Mouse (Mus musculus) kidney, postnatal 25 days (tissue): ENCODE results near the gene Alk.
A peak's percentile ranks its signal among the peaks of the same experiment; 100 is the strongest.

Experiments used
- DNase-seq, 2 experiments: peaks; one replicate each; pipeline ENCODE4 v3.0.0; 2021; ENCODE audit warnings: mixed read lengths in 2 of 2

Alk gene

DNA sequence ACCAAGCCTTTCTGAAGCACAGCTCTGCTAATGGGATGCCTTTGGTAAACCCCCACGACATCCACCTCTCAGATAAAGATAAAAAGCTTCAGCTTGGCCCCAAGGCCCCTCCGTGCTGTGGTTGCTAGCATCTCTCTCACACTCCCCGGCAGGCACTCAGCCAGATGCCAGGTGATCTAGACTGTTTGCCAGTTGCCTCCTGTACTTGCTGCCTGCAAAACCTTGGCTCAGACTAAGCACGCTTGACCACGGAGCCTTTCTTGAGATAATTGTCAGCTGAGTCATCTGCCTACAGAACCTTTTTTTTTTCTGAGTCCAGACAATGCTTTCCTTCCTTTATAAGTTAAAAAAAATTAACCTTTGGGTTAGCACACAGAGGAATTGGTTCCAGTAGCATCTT is 486.1 kb downstream of the Alk start:
- peak; percentile 25 to 40 for DNase-seq

DNA sequence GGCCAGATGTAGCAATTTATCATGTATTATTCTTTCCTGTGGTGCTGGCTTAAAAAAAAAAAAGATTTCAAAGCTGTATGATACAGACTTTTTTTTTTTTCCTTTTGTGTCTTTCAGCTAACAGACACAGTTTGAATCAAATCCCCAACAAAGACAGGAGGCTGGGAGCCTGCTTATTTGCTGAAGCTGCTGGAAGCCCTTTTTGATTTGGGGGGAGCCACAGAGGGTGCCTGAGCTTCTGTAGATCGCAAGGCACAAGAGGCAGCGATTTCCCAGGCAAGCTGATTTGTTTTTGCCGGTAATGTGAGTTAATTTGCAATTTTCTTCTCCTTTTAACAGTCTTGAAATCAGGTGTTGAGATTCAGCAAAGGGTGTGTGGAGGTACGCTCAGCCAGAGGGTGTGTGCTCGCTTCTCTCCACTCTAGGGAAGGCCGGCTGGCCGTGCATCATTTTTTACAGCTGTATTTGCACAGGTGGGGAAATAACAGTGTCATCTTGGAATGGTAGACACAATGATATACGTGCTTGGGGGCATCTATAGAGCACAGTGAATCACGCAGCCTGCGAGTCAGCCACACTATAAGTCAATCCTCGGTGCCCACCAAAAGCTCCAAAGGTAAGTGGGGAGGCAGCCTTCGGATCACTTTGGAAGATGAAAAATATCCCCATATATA is 489.0 kb downstream of the Alk start:
- DNase-seq: no peak

DNA sequence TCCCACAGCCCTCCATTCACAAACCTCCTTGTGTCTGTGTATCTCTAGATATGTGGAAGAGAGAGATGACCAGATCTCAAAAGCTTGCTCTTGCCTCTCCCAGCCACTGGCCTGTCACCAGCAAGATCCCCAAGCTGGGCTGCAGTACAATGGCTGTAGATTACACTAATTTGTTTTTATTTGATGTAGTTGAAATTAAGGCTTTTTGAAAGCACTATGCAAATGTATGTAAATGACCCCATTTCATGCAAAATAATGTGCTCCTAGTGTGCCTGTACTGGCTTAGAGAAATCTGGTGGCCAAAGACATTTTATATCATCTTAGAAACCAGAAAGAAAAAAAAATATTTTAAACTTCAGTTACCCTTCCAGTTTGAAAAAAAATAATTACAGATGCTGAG is 492.4 kb downstream of the Alk start:
- no peak for DNase-seq

DNA sequence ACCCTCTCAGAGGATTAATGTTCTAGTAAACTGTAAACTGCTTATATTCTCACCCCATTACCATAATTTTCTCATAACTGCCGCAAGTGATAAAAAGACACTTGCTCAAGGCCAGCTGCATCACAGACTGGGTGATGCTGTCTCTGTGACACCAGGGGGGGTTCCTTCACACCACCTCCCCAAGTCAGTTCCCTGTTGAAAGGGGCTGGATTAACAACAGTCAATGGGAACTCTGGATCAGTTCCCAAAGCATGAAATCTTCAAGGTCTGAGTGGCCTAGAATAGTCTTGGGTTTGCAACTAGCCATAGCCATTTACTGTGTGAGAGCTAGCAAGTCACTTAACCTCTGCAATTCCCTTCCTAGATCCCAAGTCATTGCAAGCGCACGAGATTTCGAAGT is 492.9 kb downstream of the Alk start:
- no peak for DNase-seq

DNA sequence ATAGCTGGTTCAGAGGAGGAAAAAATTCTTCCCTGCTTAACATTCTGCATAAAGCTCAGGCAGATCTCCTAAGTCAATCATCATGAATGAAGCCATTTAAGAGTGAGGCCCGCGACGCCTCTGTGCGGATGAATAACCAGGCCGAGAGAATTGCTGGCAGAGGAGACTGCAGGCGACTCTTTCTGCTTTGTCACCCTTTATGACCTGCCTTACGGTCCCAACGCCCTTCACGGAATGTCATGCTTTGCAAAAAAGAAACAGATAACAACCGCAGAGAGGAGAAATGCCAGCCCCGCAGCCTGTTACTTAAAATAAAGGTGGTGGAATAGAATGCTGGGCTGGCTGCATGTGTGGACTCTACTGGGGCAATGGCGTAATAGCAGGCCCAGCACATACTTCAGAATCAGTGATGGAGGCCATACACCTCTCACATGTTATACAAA is 517.1 kb downstream of the Alk start:
- DNase-seq: no peak

DNA sequence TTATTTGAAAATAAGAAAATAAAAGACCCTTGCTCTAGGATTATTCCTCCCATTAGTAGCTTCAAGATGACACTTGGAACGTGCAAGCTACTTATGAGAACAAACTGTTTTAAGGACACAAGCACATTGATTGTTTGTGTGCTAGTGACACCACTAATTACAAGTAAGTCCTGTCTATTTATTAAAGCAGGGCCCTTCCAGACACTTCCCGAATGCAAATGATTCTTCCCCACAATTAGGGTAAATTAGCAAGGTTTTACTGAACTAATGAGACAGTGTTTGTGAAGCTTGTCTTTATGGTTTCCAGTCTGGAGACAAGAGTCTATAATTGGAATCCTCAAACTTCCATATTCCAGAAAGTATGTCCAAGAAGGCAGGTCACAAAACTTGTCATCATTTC is 523.0 kb downstream of the Alk start:
- no peak for DNase-seq

DNA sequence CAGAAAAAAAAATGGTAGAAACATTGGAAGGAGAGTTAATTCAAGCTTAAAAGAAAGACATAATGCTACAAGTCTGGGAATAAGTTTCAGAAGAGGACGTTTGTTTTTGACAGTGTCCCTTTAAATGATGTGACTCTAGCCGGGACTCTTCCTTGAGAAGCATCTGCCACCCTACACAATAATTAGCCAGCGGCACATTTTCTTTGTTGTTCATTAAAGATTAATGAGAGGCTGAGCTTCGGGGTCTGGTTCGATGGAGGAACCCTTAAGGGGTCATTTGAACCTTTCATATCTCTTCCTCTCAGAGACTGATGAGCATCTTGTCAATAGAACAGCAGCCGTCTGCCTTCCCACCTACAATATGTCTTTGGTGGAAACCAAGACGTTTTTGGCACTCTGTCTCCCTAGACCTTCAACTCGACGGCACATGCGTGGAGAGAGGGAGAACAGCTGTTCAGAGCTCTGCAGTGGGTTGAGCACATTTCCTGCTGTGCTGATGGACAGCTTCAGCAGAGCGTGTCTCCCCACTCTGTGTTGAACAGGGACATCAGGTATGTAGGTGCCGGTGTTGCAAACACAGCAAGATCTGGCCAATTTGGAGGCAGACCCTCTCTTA is 528.0 kb downstream of the Alk start:
- no peak for DNase-seq

DNA sequence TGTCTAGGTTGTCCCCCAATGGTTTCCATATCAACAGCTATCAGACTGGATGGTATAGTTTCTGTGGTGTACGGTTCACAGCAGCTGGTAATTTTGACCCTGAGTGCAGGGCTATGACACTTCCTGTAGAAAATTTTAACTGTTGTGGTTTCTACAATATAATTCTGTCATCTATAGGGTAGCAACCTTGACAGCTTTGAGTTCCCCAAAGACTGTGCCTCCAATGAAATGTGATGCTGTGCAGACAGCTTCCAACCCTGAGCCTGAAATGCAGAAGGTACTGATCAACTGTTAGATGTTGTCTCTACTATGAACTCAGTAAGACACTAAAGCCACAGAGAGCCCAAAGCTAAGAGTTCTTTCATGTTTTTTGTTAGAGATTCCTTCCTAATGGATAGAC is 532.6 kb downstream of the Alk start:
- DNase-seq: no peak

DNA sequence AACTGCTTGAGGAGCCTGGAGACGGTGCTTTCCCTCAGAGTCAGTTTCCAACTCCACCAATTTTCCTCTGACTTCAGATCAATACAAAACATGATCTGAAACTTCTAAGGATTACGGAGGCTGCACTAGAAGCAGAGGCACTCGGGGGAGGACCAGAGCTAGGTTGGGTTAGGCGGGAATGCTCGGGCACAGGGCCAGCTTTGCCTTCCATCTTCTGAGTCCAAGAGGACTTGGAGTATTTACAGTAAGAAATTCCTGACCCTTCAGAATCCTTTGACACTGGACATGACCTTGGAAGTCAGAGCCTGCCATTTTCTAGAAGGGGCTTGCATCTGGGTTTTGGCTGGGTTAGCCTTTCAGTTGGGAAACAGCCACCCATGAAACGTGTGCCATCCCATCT is 536.3 kb downstream of the Alk start:
- DNase-seq: no peak

DNA sequence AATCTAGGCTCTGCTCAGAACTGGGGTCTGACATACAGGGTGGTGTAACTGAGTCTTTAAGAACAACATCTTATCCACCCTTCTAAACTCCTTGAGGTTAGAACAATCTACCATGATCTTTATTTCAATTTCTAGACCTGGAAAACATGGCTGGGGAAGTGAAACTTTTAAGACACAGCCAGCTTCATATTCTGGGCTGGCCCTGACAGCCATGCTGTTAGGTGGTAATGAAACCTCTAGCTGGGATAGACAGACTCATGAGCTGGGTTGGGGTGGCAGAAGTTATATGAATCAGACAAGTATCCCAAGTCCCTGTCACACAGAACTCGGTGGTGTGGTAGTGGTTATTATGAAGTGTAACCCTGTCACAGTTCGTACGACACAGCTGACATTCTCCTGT is 541.4 kb downstream of the Alk start:
- DNase-seq: no peak

DNA sequence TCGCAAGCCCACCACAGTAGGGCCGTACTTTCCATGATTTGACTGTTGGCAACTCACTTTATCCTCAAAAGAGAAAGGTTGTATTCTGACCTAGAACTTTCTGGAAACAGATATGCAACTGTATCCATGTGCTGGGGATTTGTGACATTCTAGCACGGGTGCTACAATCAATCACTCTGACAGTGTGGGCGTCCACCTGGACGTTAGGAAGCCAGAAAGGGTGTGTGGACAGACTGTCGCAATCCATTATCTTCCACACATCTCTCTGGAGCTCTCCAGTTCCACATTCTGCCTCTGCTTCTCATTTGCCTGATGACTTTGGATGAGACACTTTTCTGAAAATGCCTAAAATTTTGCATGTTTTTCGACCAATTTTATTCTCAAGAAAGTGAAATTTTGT is 545.1 kb downstream of the Alk start:
- no peak for DNase-seq

DNA sequence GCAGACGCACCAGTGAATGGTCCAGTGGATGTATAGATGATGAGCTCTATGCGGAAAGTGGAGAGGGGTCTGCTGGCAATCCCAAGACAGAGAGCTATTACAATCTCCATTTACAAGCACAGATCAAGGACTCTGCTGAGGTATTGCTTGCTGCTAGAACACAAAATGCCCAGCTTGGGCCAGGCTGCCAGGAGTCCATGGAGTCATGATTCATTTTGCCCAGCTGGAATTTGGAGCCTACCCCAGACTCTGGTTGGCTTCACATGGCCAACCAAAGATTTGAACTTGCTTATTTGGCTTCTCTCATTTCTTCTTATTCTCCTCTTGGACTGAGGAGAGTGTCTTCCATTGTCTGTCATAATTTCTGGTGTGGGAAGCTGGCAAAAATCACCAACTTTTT is 558.8 kb downstream of the Alk start:
- no peak for DNase-seq

DNA sequence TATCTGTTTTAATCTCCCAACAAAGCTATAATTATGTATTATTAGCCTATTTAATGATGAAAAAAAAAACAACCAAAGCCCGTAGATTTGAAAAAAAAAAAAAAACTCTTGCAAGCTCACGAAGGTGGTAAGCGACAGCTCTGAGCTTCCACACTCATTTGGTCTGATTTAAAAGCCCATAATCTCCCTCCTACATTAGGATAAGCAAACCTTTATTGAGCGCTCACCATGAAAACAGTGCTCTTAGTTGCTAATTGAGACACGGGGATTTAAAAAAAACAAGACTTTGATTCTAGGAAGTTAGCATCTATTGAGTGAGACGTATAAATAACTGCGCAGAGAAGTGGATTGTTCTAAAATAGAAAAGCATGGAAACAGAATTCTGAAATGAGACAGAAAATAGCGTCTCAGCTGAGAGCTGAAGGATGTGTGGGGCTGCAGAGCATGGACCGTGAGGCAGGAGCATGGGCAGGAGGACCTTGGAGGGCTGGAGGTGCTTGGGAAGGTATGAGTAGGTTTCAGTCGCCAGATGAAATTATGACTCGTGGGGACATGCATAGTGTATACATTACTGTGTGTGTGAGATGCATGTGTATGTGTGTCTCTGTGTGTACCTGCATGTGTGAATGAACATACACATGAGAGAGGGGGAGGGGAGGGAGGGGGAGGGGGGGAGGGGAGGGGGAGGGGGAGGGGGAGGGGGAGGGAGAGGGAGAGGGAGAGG is 560.6 kb downstream of the Alk start:
- no peak for DNase-seq

DNA sequence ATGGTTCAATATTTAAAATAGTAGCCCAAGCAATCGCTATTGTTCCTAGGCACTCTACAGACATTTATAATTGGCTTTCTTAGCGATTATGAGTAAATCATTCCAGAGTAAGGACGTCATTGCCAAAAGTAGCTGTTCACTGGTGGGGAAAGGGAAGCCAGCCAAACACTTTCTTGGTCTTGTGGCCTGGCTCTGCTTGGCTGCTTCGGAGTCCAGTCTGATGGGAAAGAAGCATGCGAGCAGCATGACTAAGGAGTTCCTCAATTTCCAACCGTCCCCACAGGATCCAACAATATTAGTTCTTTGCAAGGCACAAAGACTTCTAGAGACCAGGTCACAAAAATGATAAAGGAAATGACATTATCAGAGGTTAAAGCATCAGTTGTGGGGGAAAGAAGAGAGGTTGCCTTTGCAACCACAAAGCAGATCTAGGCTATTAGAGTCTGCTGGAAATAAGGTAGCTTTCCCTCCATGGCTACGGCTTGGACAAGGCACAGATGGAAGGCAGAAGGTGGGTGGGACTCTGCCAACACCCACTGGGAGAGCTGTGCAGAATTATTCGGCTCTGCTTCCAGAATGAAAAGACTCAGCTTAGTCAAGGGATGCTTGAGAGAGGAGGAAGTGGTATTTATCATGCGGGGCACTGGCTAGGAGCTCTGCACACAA is 561.3 kb downstream of the Alk start:
- peak; percentile 75 to 84 for DNase-seq

DNA sequence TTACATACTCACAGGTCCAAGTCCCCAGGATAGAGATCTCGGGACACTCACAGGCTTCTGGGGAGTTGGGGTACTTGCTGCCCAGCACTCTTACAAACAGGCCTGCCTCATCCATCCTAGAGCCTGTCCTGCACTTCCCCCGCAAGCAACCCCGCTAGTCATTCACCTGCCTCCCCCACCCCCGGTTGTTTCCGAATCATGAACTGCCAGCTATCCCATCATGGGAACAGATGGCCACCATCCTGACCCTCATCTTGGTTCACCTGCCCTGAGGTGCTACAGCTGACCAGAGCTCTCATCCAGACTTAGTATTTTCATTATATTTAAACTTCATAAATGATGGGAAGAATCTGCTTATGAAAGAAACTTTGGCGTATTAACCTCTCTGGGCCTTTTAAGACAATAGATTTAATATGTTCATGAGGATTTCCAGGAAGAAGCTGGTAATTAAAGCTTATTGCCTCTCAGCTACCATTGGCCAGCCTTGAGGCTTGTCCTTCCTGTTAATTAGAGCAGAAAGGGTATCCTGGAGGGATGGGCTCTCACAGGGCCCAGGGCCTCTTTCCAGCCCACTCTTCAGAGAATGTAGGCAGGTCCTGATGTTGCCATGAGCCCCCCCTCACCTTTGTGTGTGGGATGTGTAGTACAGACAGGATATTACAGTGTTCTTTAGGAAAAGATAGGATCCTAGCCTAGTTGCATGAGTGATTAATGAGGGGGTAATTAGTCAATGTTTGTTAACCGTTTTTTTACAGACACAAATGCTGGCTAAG is 565.1 kb downstream of the Alk start:
- no peak for DNase-seq

DNA sequence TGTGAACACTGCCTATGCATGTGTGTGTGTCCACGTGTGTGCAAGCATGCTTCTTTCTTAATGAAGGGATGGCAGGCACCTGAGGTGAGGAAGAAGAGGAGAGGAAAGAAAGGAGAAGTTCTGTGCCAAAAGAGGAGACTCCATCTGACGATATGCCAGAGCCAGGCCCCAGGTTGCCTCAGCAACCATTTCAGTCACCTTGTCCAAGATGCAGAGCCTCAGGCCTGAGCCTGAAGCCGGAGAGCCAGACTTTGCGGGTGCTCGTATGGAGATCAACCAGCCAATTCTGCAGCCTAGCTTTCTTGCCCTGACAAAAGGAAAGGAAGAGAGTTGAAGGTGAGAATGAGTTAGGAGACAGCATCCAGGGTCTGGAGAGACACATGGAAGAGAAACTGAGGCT is 566.1 kb downstream of the Alk start:
- no peak for DNase-seq

DNA sequence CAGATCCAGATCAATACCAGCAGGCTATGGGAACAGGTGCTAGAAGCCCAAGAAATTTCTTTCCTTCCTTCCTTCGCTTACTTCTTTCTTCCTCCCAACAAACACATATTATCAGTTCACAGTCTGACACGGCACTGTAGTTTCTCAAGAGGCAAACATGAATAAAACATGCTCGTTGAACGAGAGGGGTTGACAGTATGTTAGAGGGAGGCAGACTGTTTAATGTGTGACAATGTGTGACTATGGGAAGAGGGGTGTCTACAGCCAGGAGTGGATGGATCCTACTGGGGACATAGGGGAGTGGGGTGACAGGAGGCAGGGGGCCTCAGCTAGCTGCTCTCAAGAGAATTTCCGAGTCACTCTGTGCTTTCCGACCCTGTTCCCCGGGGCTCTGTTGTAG is 573.8 kb downstream of the Alk start:
- DNase-seq: no peak

DNA sequence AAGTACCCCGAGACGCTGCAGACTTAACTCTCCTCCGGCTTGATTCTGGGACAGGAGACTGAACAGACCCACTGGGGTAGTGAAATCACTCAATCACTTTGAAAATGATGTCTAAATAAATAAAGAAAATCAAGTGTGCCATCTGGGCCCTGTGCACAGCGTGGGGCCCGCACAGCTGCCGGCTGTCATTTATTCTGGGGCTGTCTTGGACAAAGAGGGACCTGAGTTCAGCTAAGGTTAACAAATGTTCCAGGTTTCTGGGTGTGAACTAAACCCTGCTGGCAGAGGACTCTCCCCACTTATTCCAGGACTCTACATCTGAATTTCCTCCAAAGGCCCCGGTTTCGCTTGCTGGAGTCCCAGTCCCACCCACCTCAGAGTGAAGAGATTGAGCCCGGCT is 581.1 kb downstream of the Alk start:
- DNase-seq: no peak

DNA sequence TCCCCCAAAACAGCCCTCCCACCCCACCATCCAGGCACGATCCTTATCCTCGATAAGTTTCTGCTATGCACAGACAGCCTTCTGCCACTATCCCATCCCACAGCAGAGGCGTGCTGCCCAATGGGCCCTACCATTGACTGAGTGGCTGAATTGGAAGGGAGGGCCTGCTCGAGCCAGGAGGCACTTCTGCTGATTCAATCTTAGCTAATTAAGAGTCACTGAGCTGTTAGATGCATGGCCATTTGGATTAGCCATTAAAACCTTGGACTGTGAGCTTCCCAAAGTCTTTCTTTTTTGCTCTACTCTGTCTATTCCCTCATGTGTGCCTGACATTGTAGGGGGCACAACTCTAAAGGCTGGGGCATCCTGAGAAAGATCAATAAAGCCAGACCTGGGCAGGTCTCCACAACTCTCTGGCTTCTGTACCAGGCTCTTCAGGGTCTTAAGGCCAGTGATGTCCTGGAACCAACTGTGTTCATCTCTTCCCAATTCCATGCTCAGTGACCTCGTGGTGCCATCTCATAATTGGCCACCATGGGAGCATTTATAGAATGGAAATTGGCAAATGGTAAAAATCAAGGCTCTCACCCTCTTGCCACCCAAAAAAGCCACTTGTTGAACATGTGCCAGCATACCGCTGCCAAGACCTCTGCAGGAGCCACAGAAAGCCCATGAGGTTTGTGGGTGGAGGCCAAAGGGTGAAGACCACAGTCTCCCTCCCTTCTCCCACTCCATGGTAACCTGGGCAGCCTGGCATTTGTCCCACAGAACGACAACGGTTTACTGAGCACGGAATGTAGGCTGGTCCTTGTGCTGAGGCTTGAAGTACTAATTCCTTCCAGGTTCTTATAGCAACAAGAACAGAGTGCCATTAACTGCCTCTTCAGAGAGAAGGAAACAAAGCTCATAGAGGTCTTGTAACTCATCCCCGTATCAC is 582.4 kb downstream of the Alk start:
- peak; percentile 91 to 94 for DNase-seq

DNA sequence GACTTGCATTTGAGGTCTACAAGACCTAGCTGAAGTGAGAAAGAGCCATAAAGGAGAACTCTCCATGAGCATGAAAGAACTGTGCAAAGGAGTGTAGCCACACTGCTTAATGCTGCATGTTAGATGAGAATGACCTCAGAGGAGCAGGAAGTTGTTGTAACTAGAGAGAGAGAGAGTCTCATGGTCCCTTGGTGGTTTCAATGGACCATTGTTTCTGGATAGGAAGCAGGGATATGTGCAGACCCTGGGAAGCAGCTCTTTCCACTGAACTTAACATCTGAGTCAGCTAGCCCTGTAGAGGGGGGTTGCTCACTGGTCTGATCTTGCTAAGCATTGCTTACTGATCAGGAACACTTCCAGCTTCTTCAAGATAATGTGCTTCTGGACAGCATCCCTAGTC is 587.1 kb downstream of the Alk start:
- DNase-seq: no peak

DNA sequence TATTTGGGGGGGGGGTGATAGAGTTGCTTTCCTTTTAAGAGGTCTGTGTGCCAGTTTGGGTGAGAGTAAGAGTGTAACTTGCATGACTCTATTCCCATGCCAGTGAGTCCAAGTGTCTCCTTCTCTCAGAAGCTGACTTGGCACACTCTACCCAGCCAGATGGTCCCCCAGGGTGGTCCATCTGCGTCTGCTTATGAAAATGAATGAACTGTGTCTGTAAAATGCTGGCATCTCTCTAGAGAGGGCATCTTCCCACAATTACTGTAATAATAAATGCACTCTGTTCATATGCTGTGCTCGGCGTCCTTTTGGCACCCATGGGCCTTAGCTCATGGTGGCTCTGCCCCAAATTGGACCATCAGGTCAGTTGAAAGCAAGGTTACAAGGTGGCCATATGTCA is 589.2 kb downstream of the Alk start:
- DNase-seq: no peak

DNA sequence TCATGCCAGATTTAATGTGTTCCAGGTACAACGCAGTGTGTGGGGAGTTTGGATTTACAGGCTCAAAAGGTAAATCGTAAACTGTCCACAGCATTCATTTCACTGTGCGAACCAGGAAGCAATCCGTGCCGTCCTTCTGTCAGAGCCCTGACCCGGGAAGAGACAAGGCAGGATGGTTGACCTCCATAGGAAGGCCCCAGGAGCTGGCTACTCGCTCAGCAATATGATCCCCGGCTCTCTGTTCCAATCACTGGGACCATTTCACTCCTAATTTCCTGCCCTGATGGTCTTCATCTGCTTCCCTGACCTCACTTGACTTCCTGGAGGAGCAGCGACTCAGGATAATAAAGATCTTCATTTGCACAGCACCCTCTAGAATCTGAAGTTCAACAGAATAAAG is 591.7 kb downstream of the Alk start:
- no peak for DNase-seq
